Mouse (Mus musculus) embryonic facial prominence, embryonic 14.5 days (tissue): ENCODE data around the gene Rab40c. TPM values are rescaled to one million over a fixed set of nuclear protein-coding genes. Genes with fewer than 3 reads are reported as not detected.
A peak's percentile ranks its signal among the peaks of the same experiment; 100 is the strongest.

Source experiments
- ATAC-seq: fragments of 200-750 bp; cut with Nextera tagmentation; 2 replicates; pipeline ENCODE4 v1.8.0; 2017; ENCODE audit warnings: low read depth, moderate number of reproducible peaks, moderate TSS enrichment
- DNase-seq: peaks from one replicate; pipeline ENCODE4 v3.0.0-alpha.2; 2015; ENCODE audit warnings: low spot score
- H3K27ac ChIP-seq: fragments of 300-500 bp; sonication (generic); replicated peaks from 2 replicates; pipeline ENCODE4 v1.5.1; 2014; ENCODE audit warnings: low read depth, mild to moderate bottlenecking, low read length, moderate library complexity
- H3K27me3 ChIP-seq: fragments of 300-500 bp; sonication (generic); replicated peaks from 2 replicates; pipeline ENCODE4 v1.6.1; 2014; ENCODE audit warnings: low read length; ENCODE audit not compliant: control insufficient read depth, insufficient read depth
- H3K36me3 ChIP-seq: fragments of 300-500 bp; sonication (generic); 2 replicates; pipeline ENCODE4 v1.6.1; 2014; ENCODE audit warnings: low read length, mixed read lengths; ENCODE audit not compliant: control insufficient read depth, insufficient read depth
- H3K4me1 ChIP-seq: fragments of 300-500 bp; sonication (generic); 2 replicates; pipeline ENCODE4 v1.6.1; 2014; ENCODE audit warnings: antibody characterized with exemption, low read length; ENCODE audit not compliant: control insufficient read depth, insufficient read depth
- H3K4me2 ChIP-seq: fragments of 300-500 bp; sonication (generic); 2 replicates; pipeline ENCODE4 v1.6.1; 2014; ENCODE audit warnings: low read depth, mild to moderate bottlenecking, low read length, moderate library complexity, mixed read lengths
- H3K4me3 ChIP-seq: fragments of 300-500 bp; sonication (generic); 2 replicates; pipeline ENCODE4 v1.5.1; 2014; ENCODE audit warnings: low read depth, mild to moderate bottlenecking, low read length
- H3K9ac ChIP-seq: fragments of 300-500 bp; sonication (generic); 2 replicates; pipeline ENCODE4 v1.6.1; 2014; ENCODE audit warnings: low read depth, mild to moderate bottlenecking, low read length, moderate library complexity, mixed read lengths
- H3K9me3 ChIP-seq: fragments of 300-500 bp; sonication (generic); 2 replicates; pipeline ENCODE4 v1.6.1; 2016; ENCODE audit warnings: low read length; ENCODE audit not compliant: control insufficient read depth
- WGBS: fragments of 180-500 bp; shearing (Covaris S2); extraction: QIAGEN DNeasy Blood & Tissue Kit; methylation state at CpG from one replicate; pipeline ENCODE4 v1.1.7; 2014; 5-methylcytosine and 5-hydroxymethylcytosine counted together
- polyA plus RNA-seq: library from polyadenylated mRNA; unstranded; fragments of >200 nt; fragmentation: Nextera tagmentation; extraction: Ambion mirVana; gene quantifications from 2 replicates; pipeline ENCODE4 v1.2.1, GENCODE M21; 2014

Gene Rab40c
- 17.1 and 19.7 TPM in 2 replicates for polyA plus RNA-seq

DNA sequence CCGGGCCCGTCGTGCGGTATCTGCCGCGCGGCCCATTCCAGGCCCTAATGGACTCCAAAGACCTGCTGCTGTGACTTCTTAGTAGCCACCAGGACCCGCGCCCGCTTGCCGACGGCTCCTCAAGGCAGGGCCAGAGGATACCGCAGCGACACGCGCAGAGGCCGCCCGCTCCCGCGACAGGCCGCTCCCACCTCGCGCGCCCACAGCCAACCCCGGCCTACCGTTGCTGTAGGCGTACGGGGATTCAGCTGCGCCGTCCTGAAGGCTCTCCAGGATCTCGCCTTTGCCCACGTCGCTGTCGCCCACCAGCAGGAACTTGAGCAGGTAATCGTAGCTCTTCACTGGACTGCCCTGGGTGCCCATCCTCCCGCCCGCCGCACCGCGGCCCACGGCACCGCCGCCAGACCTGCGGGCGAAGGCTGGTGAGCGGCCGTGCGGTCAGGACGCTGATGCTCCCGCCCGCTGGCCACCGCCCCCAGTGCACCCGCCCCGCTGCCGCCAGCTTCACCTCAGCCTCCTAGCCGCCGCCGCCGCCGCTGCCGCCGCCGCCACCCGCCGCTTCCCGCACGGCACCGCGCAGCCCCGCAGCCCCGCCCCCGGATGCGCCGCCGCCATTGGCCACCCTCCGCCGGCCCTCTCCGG is at the start of gene Rab40c:
TSS of gene Rab40c (minus strand) at position 584 of the 642 bp plus-strand sequence.
- peak; percentile 89; the same call in 1 of the 2 replicates for ATAC-seq
- peaks cover 12% of the 10 kb centered on the region for H3K4me1 ChIP-seq
- H3K4me2 ChIP-seq = peak within 1 kb of the TSS; percentile 91
- peak within 1 kb of the TSS; percentile 90 for H3K9ac ChIP-seq
- H3K36me3 ChIP-seq = peaks cover 11% of the 10 kb centered on the region; the same call in 1 of the 2 replicates
- H3K9me3 ChIP-seq = no peaks in the 10 kb centered on the region
- 2% methylated on average over 17 of the region's 78 CpGs for WGBS
- peak within 1 kb of the TSS; percentile 87 for H3K27ac ChIP-seq
- DNase-seq = peak; percentile 20
- peak within 1 kb of the TSS; percentile 99 for H3K4me3 ChIP-seq
- no peaks in the 10 kb centered on the region for H3K27me3 ChIP-seq

DNA sequence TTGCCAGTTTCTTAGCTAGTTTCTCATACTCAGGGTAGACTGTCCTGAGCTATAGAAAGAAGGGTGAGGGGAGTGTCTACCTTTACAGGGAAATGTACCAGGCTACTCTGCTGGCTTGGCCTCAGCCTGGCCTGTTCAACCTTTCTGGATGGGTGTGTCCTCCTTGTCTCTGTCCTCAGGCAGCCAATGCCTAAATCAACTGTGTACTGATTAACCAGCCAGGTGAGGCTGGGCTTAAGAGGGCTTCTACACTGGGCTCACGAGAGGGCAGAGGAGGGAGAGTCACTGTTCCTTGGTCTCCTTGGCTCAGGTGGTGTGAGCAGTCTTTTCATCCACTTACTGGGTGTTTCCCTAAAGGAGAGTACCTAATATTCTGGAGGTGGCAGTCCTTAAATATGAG is 48.6 kb upstream of the Rab40c start:
- DNase-seq = no peak
- no peak overlapping the region for H3K27ac ChIP-seq
- ATAC-seq = no peak

DNA sequence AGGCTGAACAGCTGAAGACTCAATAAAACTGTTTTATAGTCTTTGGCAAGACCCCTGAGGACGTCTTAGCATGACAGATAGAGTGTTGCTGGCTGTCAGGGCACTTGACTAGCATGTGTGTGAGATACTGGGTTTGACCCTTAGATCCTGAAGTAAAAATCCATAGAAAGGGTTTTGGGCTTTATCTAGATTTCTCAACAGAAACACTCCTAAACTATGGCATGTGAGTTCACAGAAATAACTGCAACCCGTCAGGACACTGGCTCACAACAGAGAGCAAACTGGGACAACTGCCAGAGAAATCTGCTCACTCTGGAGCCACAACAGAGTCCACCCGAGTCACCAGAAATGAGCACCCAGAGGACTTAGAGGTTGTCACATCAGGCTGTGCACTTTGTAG is 48.1 kb upstream of the Rab40c start:
- DNase-seq (no peak), ATAC-seq (no peak)
- no peaks in the 10 kb centered on the region for H3K4me1 ChIP-seq
- H3K4me3 ChIP-seq = no peak overlapping the region
- H3K27ac ChIP-seq = no peak overlapping the region
- WGBS = 61% methylated on average over 3 of the region's 3 CpGs
- no peak overlapping the region for H3K4me2 ChIP-seq
- H3K27me3 ChIP-seq = no peaks in the 10 kb centered on the region
- H3K9me3 ChIP-seq = no peaks in the 10 kb centered on the region
- H3K36me3 ChIP-seq = peaks cover 18% of the 10 kb centered on the region
- no peak overlapping the region for H3K9ac ChIP-seq

More for the DNA sequence above, 48.6 kb upstream of the Rab40c start:
- no peak overlapping the region for H3K4me2 ChIP-seq
- no peak overlapping the region for H3K9ac ChIP-seq
- H3K27me3 ChIP-seq = no peaks in the 10 kb centered on the region
- H3K4me3 ChIP-seq = no peak overlapping the region
- no peaks in the 10 kb centered on the region for H3K9me3 ChIP-seq
- H3K4me1 ChIP-seq = no peaks in the 10 kb centered on the region
- peaks cover 15% of the 10 kb centered on the region for H3K36me3 ChIP-seq
- WGBS = 63% methylated on average over 1 of the region's 1 CpGs

DNA sequence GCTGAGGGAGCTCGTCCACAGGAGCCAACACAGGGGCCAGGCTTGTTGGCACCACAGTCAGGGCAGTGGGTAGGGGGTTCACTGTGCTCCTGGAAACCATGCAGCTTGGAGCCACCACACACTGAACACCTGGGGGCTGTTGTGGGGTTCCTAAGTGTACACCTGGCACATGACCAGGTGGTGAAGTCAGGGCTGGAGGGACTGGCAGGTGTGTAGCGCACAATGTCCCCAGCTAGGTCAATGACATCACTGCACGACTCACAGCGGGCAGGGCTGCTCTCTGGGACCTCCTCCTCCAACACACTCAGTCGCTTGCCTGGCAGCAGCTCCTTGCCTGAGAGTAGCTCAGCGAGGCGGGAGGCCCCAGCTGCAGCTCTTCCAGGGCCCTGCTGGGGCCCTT is 44.7 kb upstream of the Rab40c start:
- WGBS = 93% methylated on average over 7 of the region's 7 CpGs
- ATAC-seq = no peak

GRCm38 (mm10) chr17:25962413-25962905 is 42.9 kb upstream of the Rab40c start:
- no peak overlapping the region for H3K4me3 ChIP-seq
- WGBS = 96% methylated on average over 7 of the region's 7 CpGs
- no peaks in the 10 kb centered on the region for H3K4me1 ChIP-seq
- no peak overlapping the region for H3K9ac ChIP-seq
- H3K9me3 ChIP-seq = no peaks in the 10 kb centered on the region
- DNase-seq = no peak
- H3K27me3 ChIP-seq = no peaks in the 10 kb centered on the region
- no peak overlapping the region for H3K4me2 ChIP-seq
- no peak for ATAC-seq
- H3K36me3 ChIP-seq = peaks cover 62% of the 10 kb centered on the region
- no peak overlapping the region for H3K27ac ChIP-seq

More for the DNA sequence above, 44.7 kb upstream of the Rab40c start:
- no peaks in the 10 kb centered on the region for H3K4me1 ChIP-seq
- no peak overlapping the region for H3K27ac ChIP-seq
- H3K4me3 ChIP-seq = no peak overlapping the region
- DNase-seq = no peak
- peaks cover 44% of the 10 kb centered on the region for H3K36me3 ChIP-seq
- H3K4me2 ChIP-seq = no peak overlapping the region
- no peak overlapping the region for H3K9ac ChIP-seq
- H3K27me3 ChIP-seq = no peaks in the 10 kb centered on the region
- no peaks in the 10 kb centered on the region for H3K9me3 ChIP-seq

- Histone ChIP-seq H3K4me1 (no peaks in the 10 kb centered on the region), H3K4me3 (no peak overlapping the region), H3K9ac (no peak overlapping the region), H3K9me3 (no peaks in the 10 kb centered on the region), H3K27ac (no peak overlapping the region), H3K4me2 (no peak overlapping the region), H3K27me3 (no peaks in the 10 kb centered on the region), H3K36me3 (peaks cover 63% of the 10 kb centered on the region)
- 92% methylated on average over 5 of the region's 5 CpGs for WGBS
- ATAC-seq = no peak
- DNase-seq = no peak
Observed at GRCm38 (mm10) chr17:25961566-25961965, 42.0 kb upstream of the Rab40c start.

- Histone ChIP-seq H3K36me3 (peaks cover 63% of the 10 kb centered on the region), H3K9me3 (no peaks in the 10 kb centered on the region), H3K27me3 (no peaks in the 10 kb centered on the region), H3K4me3 (no peak overlapping the region), H3K9ac (no peak overlapping the region), H3K4me2 (no peak overlapping the region), H3K4me1 (no peaks in the 10 kb centered on the region), H3K27ac (no peak overlapping the region)
- ATAC-seq (no peak), DNase-seq (no peak)
- 92% methylated on average over 15 of the region's 23 CpGs for WGBS
Observed at GRCm38 (mm10) chr17:25959630-25960467, 40.3 kb upstream of the Rab40c start.

DNA sequence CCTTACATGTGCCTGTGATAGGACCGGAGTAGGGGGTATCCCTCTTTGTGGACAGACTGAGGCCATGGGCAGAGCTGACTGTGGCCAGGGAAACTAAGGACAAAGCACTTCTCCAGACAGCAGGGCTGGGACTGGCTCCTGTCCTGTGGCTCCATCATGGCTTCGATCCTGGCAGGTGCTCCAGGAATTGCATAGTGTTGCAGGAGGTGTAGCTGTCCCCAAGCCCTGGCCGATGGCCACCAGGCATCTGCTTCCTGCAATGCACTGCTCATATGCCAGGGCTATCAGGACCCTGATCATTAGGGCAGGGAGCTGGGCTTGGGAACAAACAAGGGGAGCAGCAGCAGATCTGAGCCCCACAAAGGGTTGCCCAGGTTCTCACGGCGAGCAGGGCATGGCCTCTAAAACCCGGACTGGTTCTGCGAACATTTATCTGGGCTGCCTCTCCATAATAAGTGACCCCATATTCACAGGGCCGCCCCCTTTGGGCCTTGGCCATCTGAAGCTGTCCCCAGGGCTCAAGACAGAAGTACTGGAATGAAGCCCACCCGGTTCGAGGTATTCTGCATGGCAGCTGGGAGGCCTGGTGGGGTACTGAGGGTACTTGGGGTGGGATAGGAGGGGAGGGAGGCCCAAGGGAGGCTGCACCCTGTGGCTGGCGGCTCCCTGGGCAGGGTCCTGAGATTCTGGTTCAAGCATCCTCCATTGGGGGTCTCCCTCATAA is 39.4 kb upstream of the Rab40c start:
- Histone ChIP-seq H3K36me3 (peaks cover 56% of the 10 kb centered on the region), H3K9me3 (no peaks in the 10 kb centered on the region), H3K4me1 (no peaks in the 10 kb centered on the region), H3K27ac (no peak overlapping the region), H3K27me3 (no peaks in the 10 kb centered on the region), H3K4me3 (no peak overlapping the region), H3K4me2 (no peak overlapping the region), H3K9ac (no peak overlapping the region)
- 89% methylated on average over 10 of the region's 11 CpGs for WGBS
- DNase-seq (no peak), ATAC-seq (no peak)
